ENCODE assay signal across 25 mouse cellular contexts in the genomic region with DNA sequence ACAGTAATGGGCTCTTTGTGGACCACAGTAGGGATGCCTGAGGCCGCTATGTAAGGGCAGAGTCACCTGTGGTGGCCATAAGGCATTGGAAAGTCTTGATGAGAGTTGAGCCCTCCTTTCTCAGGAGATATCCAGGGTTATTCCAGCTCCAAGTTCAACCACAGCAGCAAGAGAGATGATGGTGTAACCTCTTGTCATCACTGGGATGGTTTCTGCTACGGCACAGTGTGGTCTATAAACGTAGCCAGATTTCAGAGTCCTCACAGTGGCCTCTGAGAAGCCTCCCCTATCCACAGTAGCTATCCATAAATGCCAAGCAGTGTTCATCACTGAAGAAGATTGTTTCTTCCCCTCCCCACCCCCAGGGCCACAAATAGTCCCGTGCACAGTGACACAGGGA.
"Had no signal": no experiment of that assay in that cellular context is flagged by ENCODE, and none has a peak within 500 bp of the region (broad histone marks: within the 10 kb centered on the region; RNA-seq: fewer than 3 reads in every experiment).

No protein-coding gene starts in this region.

- DNase-seq: forebrain, postnatal 0 days; gastrocnemius, postnatal 14 days; gastrocnemius, postnatal 36 days; heart, adult 18-20 months; heart, postnatal 14 days; heart, postnatal 36 days; kidney, adult 11 months; kidney, adult 2 months; kidney, adult 9 months; kidney, postnatal 14 days; kidney, postnatal 36 days; layer of hippocampus, adult 9-11 months; layer of hippocampus, postnatal 36 days; left cerebral cortex, postnatal 4 days had no signal

- ATAC-seq: forebrain, postnatal 0 days; hindbrain, postnatal 0 days; intestine, embryonic 16.5 days had no signal

- H3K27me3 ChIP-seq: heart, embryonic 13.5 days; heart, embryonic 15.5 days; hindbrain, embryonic 13.5 days; hindbrain, embryonic 15.5 days; kidney, embryonic 15.5 days; limb, embryonic 13.5 days; limb, embryonic 15.5 days had no signal

- H3K9ac ChIP-seq: forebrain, postnatal 0 days; heart, embryonic 13.5 days; heart, embryonic 15.5 days; hindbrain, embryonic 13.5 days; hindbrain, embryonic 15.5 days; kidney, embryonic 15.5 days; limb, embryonic 13.5 days; limb, embryonic 15.5 days had no signal

- H3K4me3 ChIP-seq: heart, embryonic 13.5 days; heart, embryonic 15.5 days; hindbrain, embryonic 13.5 days; hindbrain, embryonic 15.5 days; kidney, embryonic 15.5 days; limb, embryonic 13.5 days; limb, embryonic 15.5 days had no signal

- H3K4me1 ChIP-seq: heart, embryonic 13.5 days; heart, embryonic 15.5 days; kidney, embryonic 15.5 days; limb, embryonic 13.5 days had no signal

- H3K9me3 ChIP-seq: heart, embryonic 13.5 days; heart, embryonic 15.5 days; hindbrain, embryonic 13.5 days; hindbrain, embryonic 15.5 days; kidney, embryonic 15.5 days; limb, embryonic 13.5 days; limb, embryonic 15.5 days had no signal

- H3K36me3 ChIP-seq: heart, embryonic 13.5 days; heart, embryonic 15.5 days; hindbrain, embryonic 13.5 days; hindbrain, embryonic 15.5 days; kidney, embryonic 15.5 days; limb, embryonic 13.5 days; limb, embryonic 15.5 days had no signal

- H3K4me2 ChIP-seq: heart, embryonic 11.5 days; heart, embryonic 13.5 days; heart, embryonic 15.5 days; hindbrain, embryonic 13.5 days; hindbrain, embryonic 15.5 days; kidney, embryonic 15.5 days; limb, embryonic 13.5 days; limb, embryonic 15.5 days had no signal

- H3K27ac ChIP-seq: heart, embryonic 13.5 days; heart, embryonic 15.5 days; hindbrain, embryonic 13.5 days; hindbrain, embryonic 15.5 days; hindbrain, postnatal 0 days; kidney, embryonic 15.5 days; kidney, postnatal 0 days; limb, embryonic 13.5 days; limb, embryonic 15.5 days had no signal
